Mouse (Mus musculus): ENCODE results near the gene Mcat. TPM values are rescaled to one million over a fixed set of nuclear protein-coding genes. Genes with fewer than 3 reads are reported as not detected.
A peak's percentile ranks its signal among the peaks of the same experiment; 100 is the strongest.

Gene Mcat
- polyA plus RNA-seq, 1 experiment from 2014 or later: 31.8 TPM

DNA sequence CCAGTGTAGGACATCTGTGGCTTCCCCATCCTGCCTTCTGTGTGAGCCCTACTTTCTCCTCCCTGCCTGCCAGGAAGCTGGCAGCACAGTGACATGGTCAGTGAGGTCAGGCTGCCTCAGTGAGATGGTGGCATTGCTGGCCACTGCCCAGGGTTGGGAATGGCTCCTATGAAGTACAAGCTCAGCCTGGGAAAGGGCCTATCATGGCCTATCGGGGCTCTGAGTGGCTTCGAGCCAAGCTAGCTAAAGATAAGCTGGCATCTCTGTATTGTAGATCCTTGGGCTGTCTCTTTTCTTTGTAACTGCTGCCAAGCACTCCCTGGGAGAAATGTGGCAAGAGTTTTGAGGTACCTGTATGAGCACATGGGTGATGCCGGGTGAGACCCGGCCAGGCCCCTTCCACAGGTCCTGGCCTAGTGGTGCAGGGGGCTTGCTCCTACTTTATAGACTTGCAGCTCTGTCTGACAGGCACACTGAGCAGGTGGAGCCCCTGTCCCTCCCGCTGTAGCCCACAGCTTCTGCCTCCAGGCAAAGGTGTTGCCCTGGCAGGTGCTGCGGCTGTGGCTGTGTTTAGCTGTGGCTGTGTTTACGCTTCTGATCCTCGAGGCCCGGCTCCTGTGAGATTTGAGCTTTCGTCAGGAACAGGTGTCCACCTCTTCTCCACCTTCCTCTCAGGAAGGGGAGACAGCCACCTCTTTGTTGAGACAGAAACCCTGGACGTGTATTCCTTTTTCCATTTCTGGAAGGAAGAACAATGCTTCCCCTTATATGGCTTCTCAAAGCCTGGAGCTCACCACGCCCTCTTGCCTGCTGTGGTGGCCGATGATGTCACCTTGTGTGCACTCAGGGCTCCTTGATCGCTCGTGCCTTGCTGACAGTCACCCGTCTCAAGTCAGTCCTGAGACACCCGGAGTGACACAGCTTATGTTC, 28.4 kb downstream of the Mcat start:
- no peaks in the 10 kb centered on the region for H3K27me3 ChIP-seq (ENCODE audit: control insufficient read depth, insufficient read depth, low read length)
- no peaks in the 10 kb centered on the region for H3K36me3 ChIP-seq (ENCODE audit: control insufficient read depth, insufficient read depth, low read length)
- no peak for ATAC-seq (ENCODE audit: low read depth)
- no peak overlapping the region for H3K4me3 ChIP-seq (ENCODE audit: low read depth, low read length)
- no peak overlapping the region for H3K4me2 ChIP-seq (ENCODE audit: low read depth, low read length)
- H3K9ac ChIP-seq (replicated peaks; ENCODE audit: low read depth, low read length): no peak overlapping the region
- H3K4me1 ChIP-seq (ENCODE audit: control insufficient read depth, insufficient read depth, low read length): no peaks in the 10 kb centered on the region
- H3K27ac ChIP-seq (ENCODE audit: low read depth, low read length): no peak overlapping the region
- no peaks in the 10 kb centered on the region for H3K9me3 ChIP-seq (ENCODE audit: control insufficient read depth, low read length)
- WGBS: 79% methylated on average over 17 of the region's 17 CpGs

DNA sequence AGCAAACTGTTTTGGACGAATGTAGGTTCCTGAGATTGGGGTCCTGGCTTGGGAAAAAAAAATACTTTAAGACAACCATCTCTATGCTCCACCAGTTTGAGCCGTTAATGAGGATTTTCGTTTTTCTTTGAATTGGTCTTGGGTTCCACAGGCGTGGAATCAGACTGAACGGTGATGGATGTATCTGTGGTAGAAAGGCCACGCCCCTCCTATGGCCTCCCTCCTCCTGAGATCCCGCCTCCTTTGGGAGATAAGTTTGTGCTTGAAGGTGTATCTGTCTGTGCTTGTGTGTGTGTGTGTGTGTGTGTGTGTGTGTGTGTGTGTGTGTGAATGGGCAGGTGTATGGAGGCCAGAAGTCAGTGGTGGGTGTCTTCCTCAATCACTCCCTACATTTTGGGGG, 31.0 kb downstream of the Mcat start:
- H3K9ac ChIP-seq (replicated peaks; ENCODE audit: low read depth, low read length): no peak overlapping the region
- no peaks in the 10 kb centered on the region for H3K9me3 ChIP-seq (ENCODE audit: control insufficient read depth, low read length)
- 83% methylated on average over 7 of the region's 7 CpGs for WGBS
- H3K27me3 ChIP-seq (ENCODE audit: control insufficient read depth, insufficient read depth, low read length): peaks cover under 1% of the 10 kb centered on the region; the same call in 1 of the 2 replicates
- H3K4me3 ChIP-seq (ENCODE audit: low read depth, low read length): no peak overlapping the region
- H3K4me2 ChIP-seq (ENCODE audit: low read depth, low read length): no peak overlapping the region
- ATAC-seq (ENCODE audit: low read depth): no peak
- H3K36me3 ChIP-seq (ENCODE audit: control insufficient read depth, insufficient read depth, low read length): no peaks in the 10 kb centered on the region
- no peak overlapping the region for H3K27ac ChIP-seq (ENCODE audit: low read depth, low read length)
- no peaks in the 10 kb centered on the region for H3K4me1 ChIP-seq (ENCODE audit: control insufficient read depth, insufficient read depth, low read length)

DNA sequence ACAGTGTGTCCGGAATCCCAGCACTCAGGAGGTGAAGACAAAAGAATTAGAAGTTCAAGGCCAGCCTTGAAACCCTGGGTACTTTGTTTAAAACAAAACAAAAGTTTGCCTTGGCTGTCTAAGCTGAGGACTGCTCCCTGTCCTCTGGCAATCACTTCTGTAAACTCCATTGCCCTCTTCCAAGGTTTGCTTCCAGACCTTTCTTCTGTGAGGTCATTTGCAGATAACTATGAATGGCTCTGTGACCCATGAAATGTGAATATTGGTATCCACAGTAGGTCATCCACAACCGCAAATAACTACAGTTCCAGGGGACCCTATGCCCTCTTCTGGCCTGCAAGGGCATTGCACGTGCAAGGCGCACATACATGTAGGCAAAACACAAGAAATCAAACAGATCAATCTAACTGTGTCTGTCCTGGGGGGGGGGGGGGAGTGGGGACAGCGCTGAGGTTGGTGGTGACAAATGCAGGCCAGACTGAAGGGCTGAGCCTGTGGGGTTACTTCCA, 31.6 kb downstream of the Mcat start:
- Histone ChIP-seq H3K4me3 (ENCODE audit: low read depth, low read length) (no peak overlapping the region), H3K4me2 (ENCODE audit: low read depth, low read length) (no peak overlapping the region), H3K27ac (ENCODE audit: low read depth, low read length) (no peak overlapping the region), H3K4me1 (ENCODE audit: control insufficient read depth, insufficient read depth, low read length) (peaks cover 3% of the 10 kb centered on the region), H3K9me3 (ENCODE audit: control insufficient read depth, low read length) (no peaks in the 10 kb centered on the region), H3K9ac (replicated peaks; ENCODE audit: low read depth, low read length) (no peak overlapping the region), H3K36me3 (ENCODE audit: control insufficient read depth, insufficient read depth, low read length) (no peaks in the 10 kb centered on the region), H3K27me3 (ENCODE audit: control insufficient read depth, insufficient read depth, low read length) (peaks cover 6% of the 10 kb centered on the region)
- 74% methylated on average over 5 of the region's 5 CpGs for WGBS
- no peak for ATAC-seq (ENCODE audit: low read depth)

DNA sequence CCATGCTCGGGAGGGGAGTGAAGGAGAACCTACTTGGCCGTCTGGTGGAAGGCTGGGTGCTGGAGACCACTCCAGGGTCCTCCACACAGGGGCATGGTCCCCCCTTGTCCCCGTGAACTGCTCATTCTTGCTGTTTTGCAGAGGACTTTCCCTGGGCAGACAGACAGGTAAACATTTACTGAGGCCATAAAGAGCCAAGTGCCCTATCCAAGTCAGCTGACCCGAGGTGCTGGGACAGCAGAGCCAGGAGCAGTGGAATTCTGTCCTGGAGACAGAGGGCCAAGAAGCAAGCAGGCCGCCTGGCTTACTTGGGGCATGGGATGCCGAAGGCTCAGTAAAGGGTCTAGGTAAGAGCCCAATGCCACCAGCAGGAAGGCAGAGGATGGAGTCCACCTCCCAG, 32.9 kb downstream of the Mcat start:
- H3K36me3 ChIP-seq (ENCODE audit: control insufficient read depth, insufficient read depth, low read length): no peaks in the 10 kb centered on the region
- no peak for ATAC-seq (ENCODE audit: low read depth)
- no peak overlapping the region for H3K9ac ChIP-seq (replicated peaks; ENCODE audit: low read depth, low read length)
- peaks cover 15% of the 10 kb centered on the region for H3K4me1 ChIP-seq (ENCODE audit: control insufficient read depth, insufficient read depth, low read length)
- WGBS: 71% methylated on average over 6 of the region's 6 CpGs
- no peak overlapping the region for H3K4me2 ChIP-seq (ENCODE audit: low read depth, low read length)
- no peak overlapping the region for H3K27ac ChIP-seq (ENCODE audit: low read depth, low read length)
- no peak overlapping the region for H3K4me3 ChIP-seq (ENCODE audit: low read depth, low read length)
- peaks cover 13% of the 10 kb centered on the region for H3K27me3 ChIP-seq (ENCODE audit: control insufficient read depth, insufficient read depth, low read length)
- H3K9me3 ChIP-seq (ENCODE audit: control insufficient read depth, low read length): no peaks in the 10 kb centered on the region

DNA sequence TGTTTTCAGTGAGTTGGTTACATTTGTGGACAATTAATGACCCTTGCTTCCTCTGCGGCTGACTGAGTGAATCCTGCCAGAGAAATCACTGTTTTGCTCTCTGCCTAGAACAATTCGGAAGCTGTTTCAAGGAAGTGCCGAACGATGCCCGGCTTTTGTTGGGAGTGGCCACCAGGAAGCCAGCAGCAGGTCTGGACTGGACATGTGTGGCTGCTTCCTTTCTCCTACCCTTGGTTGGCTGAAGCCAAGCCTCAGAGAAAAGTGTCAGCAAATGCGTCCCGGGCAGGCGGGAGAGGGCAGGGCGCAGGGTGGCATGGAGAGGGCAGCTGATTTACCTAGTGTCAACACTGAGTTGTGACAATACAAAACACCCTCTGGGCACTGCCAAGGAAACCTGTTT, 33.4 kb downstream of the Mcat start:
- no peak overlapping the region for H3K4me2 ChIP-seq (ENCODE audit: low read depth, low read length)
- no peak overlapping the region for H3K27ac ChIP-seq (ENCODE audit: low read depth, low read length)
- H3K9me3 ChIP-seq (ENCODE audit: control insufficient read depth, low read length): no peaks in the 10 kb centered on the region
- H3K4me3 ChIP-seq (ENCODE audit: low read depth, low read length): no peak overlapping the region
- H3K36me3 ChIP-seq (ENCODE audit: control insufficient read depth, insufficient read depth, low read length): no peaks in the 10 kb centered on the region
- no peak for ATAC-seq (ENCODE audit: low read depth)
- 81% methylated on average over 9 of the region's 9 CpGs for WGBS
- H3K4me1 ChIP-seq (ENCODE audit: control insufficient read depth, insufficient read depth, low read length): peaks cover 15% of the 10 kb centered on the region
- H3K27me3 ChIP-seq (ENCODE audit: control insufficient read depth, insufficient read depth, low read length): peaks cover 16% of the 10 kb centered on the region
- no peak overlapping the region for H3K9ac ChIP-seq (replicated peaks; ENCODE audit: low read depth, low read length)

DNA sequence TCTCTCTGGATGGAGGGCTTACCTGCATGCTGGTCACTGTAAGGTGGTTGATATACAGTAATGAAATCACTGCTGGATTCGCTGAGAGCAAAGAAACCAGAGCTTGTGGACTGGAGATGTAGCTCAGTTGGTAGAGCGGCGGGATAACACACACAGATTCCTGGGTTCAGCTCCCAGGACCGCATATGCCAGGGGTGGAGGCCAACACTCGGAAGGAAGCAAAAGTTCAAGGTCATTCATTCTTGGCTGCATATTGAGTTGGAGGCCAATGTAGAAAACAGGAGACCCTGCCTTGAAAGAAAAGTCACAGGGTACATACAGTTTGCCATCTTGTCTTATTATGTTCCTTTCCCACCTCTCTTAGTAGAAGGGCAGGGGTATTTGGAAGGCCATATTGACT, 33.8 kb downstream of the Mcat start:
- Histone ChIP-seq H3K9me3 (ENCODE audit: control insufficient read depth, low read length) (no peaks in the 10 kb centered on the region), H3K4me3 (ENCODE audit: low read depth, low read length) (no peak overlapping the region), H3K27ac (ENCODE audit: low read depth, low read length) (no peak overlapping the region), H3K4me2 (ENCODE audit: low read depth, low read length) (no peak overlapping the region), H3K36me3 (ENCODE audit: control insufficient read depth, insufficient read depth, low read length) (no peaks in the 10 kb centered on the region), H3K4me1 (ENCODE audit: control insufficient read depth, insufficient read depth, low read length) (peaks cover 15% of the 10 kb centered on the region), H3K27me3 (ENCODE audit: control insufficient read depth, insufficient read depth, low read length) (peaks cover 16% of the 10 kb centered on the region), H3K9ac (replicated peaks; ENCODE audit: low read depth, low read length) (no peak overlapping the region)
- ATAC-seq (ENCODE audit: low read depth): no peak
- WGBS: 89% methylated on average over 5 of the region's 5 CpGs

DNA sequence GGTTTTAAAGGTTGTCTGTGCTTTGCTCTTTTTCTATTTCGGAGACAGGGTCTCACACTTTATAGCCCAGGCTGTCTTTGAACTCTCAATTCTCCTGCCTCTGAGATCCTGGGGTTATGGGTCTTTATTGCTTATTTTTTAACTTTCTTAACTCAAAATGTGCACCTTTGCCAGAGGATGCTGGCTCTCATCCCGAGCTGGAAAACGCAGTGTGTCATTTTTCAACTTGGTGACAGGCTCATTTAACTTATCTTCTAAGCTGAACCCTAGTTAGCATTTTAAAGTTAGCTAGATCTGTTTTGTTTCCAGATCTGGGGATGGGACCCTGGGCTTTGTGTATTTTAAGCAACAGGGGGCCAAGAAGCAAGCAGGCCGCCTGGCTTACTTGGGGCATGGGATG, 34.7 kb downstream of the Mcat start:
- H3K9me3 ChIP-seq (ENCODE audit: control insufficient read depth, low read length): no peaks in the 10 kb centered on the region
- no peak for ATAC-seq (ENCODE audit: low read depth)
- H3K27me3 ChIP-seq (ENCODE audit: control insufficient read depth, insufficient read depth, low read length): peaks cover 16% of the 10 kb centered on the region
- no peak overlapping the region for H3K27ac ChIP-seq (ENCODE audit: low read depth, low read length)
- H3K36me3 ChIP-seq (ENCODE audit: control insufficient read depth, insufficient read depth, low read length): no peaks in the 10 kb centered on the region
- peaks cover 15% of the 10 kb centered on the region for H3K4me1 ChIP-seq (ENCODE audit: control insufficient read depth, insufficient read depth, low read length)
- no peak overlapping the region for H3K4me3 ChIP-seq (ENCODE audit: low read depth, low read length)
- no peak overlapping the region for H3K4me2 ChIP-seq (ENCODE audit: low read depth, low read length)
- no peak overlapping the region for H3K9ac ChIP-seq (replicated peaks; ENCODE audit: low read depth, low read length)
- WGBS: 72% methylated on average over 4 of the region's 4 CpGs

DNA sequence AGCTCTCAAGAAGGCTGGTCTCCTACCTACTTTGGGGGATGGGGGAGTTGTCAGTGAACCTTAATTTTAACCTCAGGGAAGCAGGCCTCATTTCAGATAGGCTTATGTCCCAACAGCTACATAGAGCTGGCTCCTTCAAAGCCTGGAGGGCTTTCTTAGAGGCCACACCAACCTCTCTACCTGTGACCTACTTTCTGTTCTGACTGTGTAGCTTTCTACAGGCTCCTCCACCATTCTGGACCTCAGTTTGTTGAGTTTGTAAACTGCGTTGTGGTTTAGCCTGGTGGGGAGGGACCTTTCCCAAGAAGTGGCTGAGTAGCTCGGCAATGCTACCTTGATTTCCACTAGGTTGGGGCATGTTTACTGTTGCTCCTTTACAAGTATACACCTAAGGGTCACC, 35.8 kb downstream of the Mcat start:
- Histone ChIP-seq H3K27ac (ENCODE audit: low read depth, low read length) (no peak overlapping the region), H3K9ac (replicated peaks; ENCODE audit: low read depth, low read length) (no peak overlapping the region), H3K36me3 (ENCODE audit: control insufficient read depth, insufficient read depth, low read length) (no peaks in the 10 kb centered on the region), H3K4me1 (ENCODE audit: control insufficient read depth, insufficient read depth, low read length) (peaks cover 15% of the 10 kb centered on the region), H3K9me3 (ENCODE audit: control insufficient read depth, low read length) (no peaks in the 10 kb centered on the region), H3K4me3 (ENCODE audit: low read depth, low read length) (no peak overlapping the region), H3K27me3 (ENCODE audit: control insufficient read depth, insufficient read depth, low read length) (peaks cover 16% of the 10 kb centered on the region), H3K4me2 (ENCODE audit: low read depth, low read length) (no peak overlapping the region)
- ATAC-seq (ENCODE audit: low read depth): no peak
- WGBS: 70% methylated on average over 2 of the region's 2 CpGs

DNA sequence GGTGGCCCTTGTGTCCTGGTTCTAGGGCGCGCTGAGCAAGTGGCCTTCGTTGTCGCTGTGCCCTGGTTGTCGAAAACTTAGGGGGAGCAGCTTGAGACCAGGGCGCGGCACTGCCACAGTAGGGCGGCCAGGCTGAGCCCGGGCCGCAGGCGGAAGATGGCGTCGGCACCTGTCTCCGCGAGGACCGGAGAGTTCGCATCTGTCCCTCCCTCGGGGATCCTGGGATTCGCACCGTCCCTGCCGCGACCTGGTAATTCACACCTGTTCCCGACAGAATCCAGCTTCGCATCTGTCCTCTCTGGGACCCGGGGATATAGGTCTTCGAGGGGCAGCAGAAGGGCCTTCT, 36.5 kb downstream of the Mcat start:
- Histone ChIP-seq H3K9me3 (ENCODE audit: control insufficient read depth, low read length) (no peaks in the 10 kb centered on the region), H3K27me3 (ENCODE audit: control insufficient read depth, insufficient read depth, low read length) (peaks cover 16% of the 10 kb centered on the region), H3K4me1 (ENCODE audit: control insufficient read depth, insufficient read depth, low read length) (peaks cover 15% of the 10 kb centered on the region), H3K9ac (replicated peaks; ENCODE audit: low read depth, low read length) (peak overlapping the region; percentile 12; the same call in 1 of the 2 replicates), H3K4me3 (ENCODE audit: low read depth, low read length) (peak overlapping the region; percentile 36), H3K27ac (ENCODE audit: low read depth, low read length) (no peak overlapping the region), H3K36me3 (ENCODE audit: control insufficient read depth, insufficient read depth, low read length) (no peaks in the 10 kb centered on the region), H3K4me2 (ENCODE audit: low read depth, low read length) (peak overlapping the region; percentile 93)
- WGBS: under 1% methylated on average over 26 of the region's 26 CpGs
- ATAC-seq (ENCODE audit: low read depth): 0 out of 2 replicates have a peak, but pooled peaks have one; percentile 28
